Mouse (Mus musculus): ENCODE results near the gene Col19a1. TPM values are rescaled to one million over a fixed set of nuclear protein-coding genes. Genes with fewer than 3 reads are reported as not detected.

Gene Col19a1
- total RNA-seq, 2 experiments from 2014 or later: 0.05 to 0.07 TPM

- intact Hi-C loops (cut with DNase I): no loop called here
- no peak for DNase-seq
Observed at GRCm38 (mm10) chr1:24336051-24336450, 251.2 kb downstream of the Col19a1 start.

GRCm38 (mm10) chr1:24316961-24317589, 270.2 kb downstream of the Col19a1 start:
- DNase-seq: no peak
- intact Hi-C loops (cut with DNase I): no loop called here

GRCm38 (mm10) chr1:24316490-24316889, 270.8 kb downstream of the Col19a1 start:
- no peak for DNase-seq
- intact Hi-C loops (cut with DNase I): no loop called here

- intact Hi-C loops (cut with DNase I): no loop called here
- no peak for DNase-seq
Observed at GRCm38 (mm10) chr1:24310847-24311246, 276.4 kb downstream of the Col19a1 start.

- no peak for DNase-seq
- intact Hi-C loops (cut with DNase I): no loop called here
Observed at GRCm38 (mm10) chr1:24310193-24310592, 277.1 kb downstream of the Col19a1 start.

- DNase-seq: no peak
- intact Hi-C loops (cut with DNase I): no loop called here
Observed at GRCm38 (mm10) chr1:24303077-24303476, 284.2 kb downstream of the Col19a1 start.

- intact Hi-C loops (cut with DNase I): no loop called here
- peak; percentile 34 to 58 for DNase-seq
Observed at GRCm38 (mm10) chr1:24302674-24303073, 284.6 kb downstream of the Col19a1 start.

GRCm38 (mm10) chr1:24300700-24301099, 286.6 kb downstream of the Col19a1 start:
- intact Hi-C loops (cut with DNase I): no loop called here
- DNase-seq: no peak

- intact Hi-C loops (cut with DNase I): no loop called here
- DNase-seq: no peak
Observed at GRCm38 (mm10) chr1:24294979-24295942, 292.0 kb downstream of the Col19a1 start.

GRCm38 (mm10) chr1:24292515-24292914, 294.8 kb downstream of the Col19a1 start:
- intact Hi-C loops (cut with DNase I): no loop called here
- DNase-seq: no peak

GRCm38 (mm10) chr1:24286360-24286759, 300.9 kb downstream of the Col19a1 start:
- intact Hi-C loops (cut with DNase I): no loop called here
- no peak for DNase-seq

GRCm38 (mm10) chr1:24267022-24267421, 320.2 kb downstream of the Col19a1 start:
- DNase-seq: no peak
- intact Hi-C loops (cut with DNase I): no loop called here

- intact Hi-C loops (cut with DNase I): no loop called here
- DNase-seq: no peak
Observed at GRCm38 (mm10) chr1:24261181-24261580, 326.1 kb downstream of the Col19a1 start.

GRCm38 (mm10) chr1:24259419-24259818, 327.9 kb downstream of the Col19a1 start:
- intact Hi-C loops (cut with DNase I): no loop called here
- no peak for DNase-seq

GRCm38 (mm10) chr1:24257961-24258360, 329.3 kb downstream of the Col19a1 start:
- no peak for DNase-seq
- intact Hi-C loops (cut with DNase I): no loop called here

GRCm38 (mm10) chr1:24249105-24249664, 338.1 kb downstream of the Col19a1 start:
- intact Hi-C loops (cut with DNase I): loop anchor here (2.0 to 5.0 kb wide), 2 partner anchors 112 to 422 kb away; no protein-coding TSS in a partner anchor
- peak; percentile 24 to 42 for DNase-seq

GRCm38 (mm10) chr1:24248294-24249104, 338.8 kb downstream of the Col19a1 start:
- intact Hi-C loops (cut with DNase I): loop anchor here (2.0 to 5.0 kb wide), 2 partner anchors 112 to 421 kb away; no protein-coding TSS in a partner anchor
- no peak for DNase-seq

GRCm38 (mm10) chr1:24245700-24246375, 341.4 kb downstream of the Col19a1 start:
- no peak for DNase-seq
- intact Hi-C loops (cut with DNase I): loop anchor here (5.0 kb wide), 1 partner anchor 419 kb away; no protein-coding TSS in a partner anchor

- no peak for DNase-seq
- intact Hi-C loops (cut with DNase I): loop anchor here (5.0 kb wide), 1 partner anchor 418 kb away; no protein-coding TSS in a partner anchor
Observed at GRCm38 (mm10) chr1:24244931-24245330, 342.3 kb downstream of the Col19a1 start.

All from heart, postnatal 10 days (tissue).